Mouse (Mus musculus) limb, embryonic 11.5 days (tissue): ENCODE results near the gene Ccdc62. TPM values are rescaled to one million over a fixed set of nuclear protein-coding genes. Genes with fewer than 3 reads are reported as not detected.

Experiments used
- ATAC-seq: fragments of 200-750 bp; cut with Nextera tagmentation; 2 replicates; pipeline ENCODE4 v1.8.0; 2017; ENCODE audit warnings: low read depth; ENCODE audit not compliant: insufficient number of reproducible peaks, low FRiP score, low TSS enrichment
- DNase-seq: peaks from one replicate; pipeline ENCODE4 v3.0.0-alpha.2; 2015; ENCODE audit warnings: low spot score
- H3K27ac ChIP-seq: fragments of 300-500 bp; sonication (generic); replicated peaks from 2 replicates; pipeline ENCODE4 v1.5.1; 2014; ENCODE audit warnings: low read depth, mild to moderate bottlenecking, low read length
- H3K27me3 ChIP-seq: fragments of 300-500 bp; sonication (generic); 2 replicates; pipeline ENCODE4 v1.6.1; 2014; ENCODE audit warnings: mild to moderate bottlenecking, low read length, mixed read lengths; ENCODE audit not compliant: control insufficient read depth, insufficient read depth
- H3K36me3 ChIP-seq: fragments of 300-500 bp; sonication (generic); 2 replicates; pipeline ENCODE4 v1.6.1; 2014; ENCODE audit warnings: mild to moderate bottlenecking, low read length, moderate library complexity, mixed read lengths; ENCODE audit not compliant: control insufficient read depth, insufficient read depth
- H3K4me1 ChIP-seq: fragments of 300-500 bp; sonication (generic); 2 replicates; pipeline ENCODE4 v1.6.1; 2014; ENCODE audit warnings: low read length, mixed read lengths; ENCODE audit not compliant: control insufficient read depth, insufficient read depth
- H3K4me2 ChIP-seq: fragments of 300-500 bp; sonication (generic); 2 replicates; pipeline ENCODE4 v1.6.1; 2014; ENCODE audit warnings: low read depth, mild to moderate bottlenecking, moderate library complexity; ENCODE audit not compliant: severe bottlenecking
- H3K4me3 ChIP-seq: fragments of 300-500 bp; sonication (generic); 2 replicates; pipeline ENCODE4 v1.5.1; 2014; ENCODE audit warnings: low read depth, low read length
- H3K9ac ChIP-seq: fragments of 300-500 bp; sonication (generic); 2 replicates; pipeline ENCODE4 v1.6.1; 2014; ENCODE audit warnings: mild to moderate bottlenecking, low read length
- H3K9me3 ChIP-seq: fragments of 300-500 bp; sonication (generic); 2 replicates; pipeline ENCODE4 v1.6.1; 2016; ENCODE audit warnings: low read length; ENCODE audit not compliant: control insufficient read depth
- WGBS: fragments of 180-500 bp; shearing (Covaris S2); extraction: QIAGEN DNeasy Blood & Tissue Kit; methylation state at CpG from one replicate; pipeline ENCODE4 v1.1.7; 2014; 5-methylcytosine and 5-hydroxymethylcytosine counted together
- polyA plus RNA-seq: library from polyadenylated mRNA; unstranded; fragments of >200 nt; fragmentation: Nextera tagmentation; extraction: Ambion mirVana; gene quantifications from 2 replicates; pipeline ENCODE4 v1.2.1, GENCODE M21; 2014

The Ccdc62 gene
- polyA plus RNA-seq, 1 experiment from 2014 or later = 7.3 TPM

- no peak for ATAC-seq
- Histone ChIP-seq H3K27ac (no peak overlapping the region), H3K4me1 (peaks cover 9% of the 10 kb centered on the region)
Observed at GRCm38 (mm10) chr5:123986925-123987324, 56.4 kb downstream of the Ccdc62 start.

GRCm38 (mm10) chr5:123987511-123987910 is 57.0 kb downstream of the Ccdc62 start:
- Histone ChIP-seq H3K9me3 (no peaks in the 10 kb centered on the region), H3K4me2 (no peak overlapping the region)
- WGBS = 81% methylated on average over 4 of the region's 4 CpGs

More at GRCm38 (mm10) chr5:123986925-123987324, 56.4 kb downstream of the Ccdc62 start:
- Histone ChIP-seq H3K4me2 (no peak overlapping the region), H3K9me3 (no peaks in the 10 kb centered on the region), H3K36me3 (no peaks in the 10 kb centered on the region), H3K4me3 (no peak overlapping the region), H3K9ac (no peak overlapping the region), H3K27me3 (no peaks in the 10 kb centered on the region)
- DNase-seq = no peak
- 50% methylated on average over 2 of the region's 2 CpGs for WGBS

GRCm38 (mm10) chr5:123989941-123990885 is 59.7 kb downstream of the Ccdc62 start:
- WGBS = 58% methylated on average over 20 of the region's 20 CpGs
- no peak overlapping the region for H3K4me2 ChIP-seq
- H3K9me3 ChIP-seq = no peaks in the 10 kb centered on the region
- no peak overlapping the region for H3K4me3 ChIP-seq
- DNase-seq (no peak), ATAC-seq (no peak)
- H3K27me3 ChIP-seq = no peaks in the 10 kb centered on the region
- H3K9ac ChIP-seq = no peak overlapping the region
- H3K27ac ChIP-seq = no peak overlapping the region
- peaks cover 9% of the 10 kb centered on the region for H3K4me1 ChIP-seq
- H3K36me3 ChIP-seq = no peaks in the 10 kb centered on the region

More at GRCm38 (mm10) chr5:123987511-123987910, 57.0 kb downstream of the Ccdc62 start:
- Histone ChIP-seq H3K27ac (no peak overlapping the region), H3K27me3 (no peaks in the 10 kb centered on the region), H3K4me3 (no peak overlapping the region), H3K4me1 (peaks cover 9% of the 10 kb centered on the region), H3K36me3 (no peaks in the 10 kb centered on the region), H3K9ac (no peak overlapping the region)
- DNase-seq = no peak
- ATAC-seq = no peak

GRCm38 (mm10) chr5:123991321-123991720 is 60.8 kb downstream of the Ccdc62 start:
- 81% methylated on average over 6 of the region's 6 CpGs for WGBS
- Histone ChIP-seq H3K27ac (no peak overlapping the region), H3K36me3 (no peaks in the 10 kb centered on the region), H3K4me3 (no peak overlapping the region), H3K27me3 (no peaks in the 10 kb centered on the region), H3K9ac (no peak overlapping the region), H3K4me2 (no peak overlapping the region), H3K9me3 (no peaks in the 10 kb centered on the region), H3K4me1 (peaks cover 9% of the 10 kb centered on the region)
- ATAC-seq (no peak), DNase-seq (no peak)

GRCm38 (mm10) chr5:123992193-123992637 is 61.7 kb downstream of the Ccdc62 start:
- Histone ChIP-seq H3K9ac (no peak overlapping the region), H3K36me3 (no peaks in the 10 kb centered on the region), H3K27me3 (no peaks in the 10 kb centered on the region), H3K9me3 (no peaks in the 10 kb centered on the region), H3K4me3 (no peak overlapping the region), H3K4me2 (no peak overlapping the region), H3K27ac (no peak overlapping the region), H3K4me1 (peaks cover 3% of the 10 kb centered on the region)
- 86% methylated on average over 10 of the region's 10 CpGs for WGBS
- no peak for DNase-seq
- ATAC-seq = no peak

- H3K4me1 ChIP-seq = 0 out of 2 replicates have a peak, but pooled peaks cover 2% of the 10 kb centered on the region
- H3K4me3 ChIP-seq = no peak overlapping the region
- H3K9ac ChIP-seq = no peak overlapping the region
- no peak for ATAC-seq
- no peak overlapping the region for H3K4me2 ChIP-seq
- 25% methylated on average over 5 of the region's 5 CpGs for WGBS
- H3K36me3 ChIP-seq = no peaks in the 10 kb centered on the region
- H3K27me3 ChIP-seq = no peaks in the 10 kb centered on the region
- DNase-seq = peak; percentile 93
- no peaks in the 10 kb centered on the region for H3K9me3 ChIP-seq
- H3K27ac ChIP-seq = no peak overlapping the region
Observed at GRCm38 (mm10) chr5:123992794-123993193, 62.3 kb downstream of the Ccdc62 start.

- DNase-seq = no peak
- Histone ChIP-seq H3K27me3 (no peaks in the 10 kb centered on the region), H3K36me3 (no peaks in the 10 kb centered on the region), H3K4me1 (0 out of 2 replicates have a peak, but pooled peaks cover 2% of the 10 kb centered on the region), H3K27ac (no peak overlapping the region), H3K4me3 (no peak overlapping the region), H3K9ac (no peak overlapping the region), H3K9me3 (no peaks in the 10 kb centered on the region), H3K4me2 (no peak overlapping the region)
- no peak for ATAC-seq
- WGBS = 80% methylated on average over 7 of the region's 7 CpGs
Observed at GRCm38 (mm10) chr5:123993263-123994036, 63.0 kb downstream of the Ccdc62 start.

- H3K4me2 ChIP-seq = no peak overlapping the region
- ATAC-seq (no peak), DNase-seq (no peak)
- no peaks in the 10 kb centered on the region for H3K9me3 ChIP-seq
- no peaks in the 10 kb centered on the region for H3K36me3 ChIP-seq
- H3K27ac ChIP-seq = no peak overlapping the region
- H3K4me1 ChIP-seq = no peaks in the 10 kb centered on the region
- 90% methylated on average over 7 of the region's 7 CpGs for WGBS
- no peak overlapping the region for H3K9ac ChIP-seq
- no peak overlapping the region for H3K4me3 ChIP-seq
- H3K27me3 ChIP-seq = no peaks in the 10 kb centered on the region
Observed at GRCm38 (mm10) chr5:123994468-123994867, 64.0 kb downstream of the Ccdc62 start.
